Mouse (Mus musculus) ovary, adult 18-20 months (tissue): ENCODE results near the gene Secisbp2.
"Not testable (repeated sequence)": the region's sequence is repeated elsewhere in the genome, so short reads cannot be mapped to it uniquely, and the experiment has no call there.

Experiments
- DNase-seq: peaks from one replicate; pipeline ENCODE4 v3.0.0; 2022; ENCODE audit warnings: low spot score, mixed read lengths

Gene Secisbp2

DNA sequence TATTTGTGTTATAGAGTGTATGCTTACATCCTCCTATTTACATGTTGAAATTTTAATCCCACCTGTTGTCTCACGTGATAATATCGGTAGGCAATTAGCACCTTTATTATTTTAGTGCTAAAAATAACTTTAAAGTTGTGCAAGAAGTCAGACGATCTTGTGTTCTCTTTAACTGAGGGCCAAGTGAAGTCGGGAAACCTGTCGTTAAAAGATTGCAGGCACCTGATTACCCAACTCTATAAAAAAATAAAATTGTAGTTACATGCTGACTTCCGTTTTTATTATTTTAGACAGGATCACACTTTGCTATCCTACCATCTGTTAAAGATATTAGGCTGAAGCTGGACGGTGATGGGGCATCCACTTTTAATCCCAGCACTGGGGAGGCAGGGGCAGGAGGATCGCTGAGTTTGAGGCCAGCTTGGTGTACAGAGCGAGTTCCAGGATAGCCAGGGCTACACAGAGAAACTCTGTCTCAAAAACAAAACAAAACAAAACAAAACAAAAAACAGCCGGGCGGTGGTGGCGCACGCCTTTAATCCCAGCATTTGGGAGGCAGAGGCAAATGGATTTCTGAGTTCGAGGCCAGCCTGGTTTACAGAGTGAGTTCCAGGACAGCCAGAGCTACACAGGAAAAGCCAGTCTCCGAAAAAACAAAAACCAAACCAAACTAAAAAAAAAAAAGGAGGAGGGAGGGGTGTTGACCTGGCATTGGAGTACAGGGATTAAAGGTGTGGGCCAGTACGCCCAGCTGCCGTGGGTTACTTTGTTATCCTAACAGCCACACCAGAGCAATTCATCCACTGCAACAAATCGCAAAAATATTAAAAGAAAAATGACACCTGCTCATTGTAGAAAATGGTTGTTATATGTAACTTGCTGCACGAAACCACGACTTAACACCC, 7.3 kb upstream of the Secisbp2 start:
- DNase-seq = no peak

DNA sequence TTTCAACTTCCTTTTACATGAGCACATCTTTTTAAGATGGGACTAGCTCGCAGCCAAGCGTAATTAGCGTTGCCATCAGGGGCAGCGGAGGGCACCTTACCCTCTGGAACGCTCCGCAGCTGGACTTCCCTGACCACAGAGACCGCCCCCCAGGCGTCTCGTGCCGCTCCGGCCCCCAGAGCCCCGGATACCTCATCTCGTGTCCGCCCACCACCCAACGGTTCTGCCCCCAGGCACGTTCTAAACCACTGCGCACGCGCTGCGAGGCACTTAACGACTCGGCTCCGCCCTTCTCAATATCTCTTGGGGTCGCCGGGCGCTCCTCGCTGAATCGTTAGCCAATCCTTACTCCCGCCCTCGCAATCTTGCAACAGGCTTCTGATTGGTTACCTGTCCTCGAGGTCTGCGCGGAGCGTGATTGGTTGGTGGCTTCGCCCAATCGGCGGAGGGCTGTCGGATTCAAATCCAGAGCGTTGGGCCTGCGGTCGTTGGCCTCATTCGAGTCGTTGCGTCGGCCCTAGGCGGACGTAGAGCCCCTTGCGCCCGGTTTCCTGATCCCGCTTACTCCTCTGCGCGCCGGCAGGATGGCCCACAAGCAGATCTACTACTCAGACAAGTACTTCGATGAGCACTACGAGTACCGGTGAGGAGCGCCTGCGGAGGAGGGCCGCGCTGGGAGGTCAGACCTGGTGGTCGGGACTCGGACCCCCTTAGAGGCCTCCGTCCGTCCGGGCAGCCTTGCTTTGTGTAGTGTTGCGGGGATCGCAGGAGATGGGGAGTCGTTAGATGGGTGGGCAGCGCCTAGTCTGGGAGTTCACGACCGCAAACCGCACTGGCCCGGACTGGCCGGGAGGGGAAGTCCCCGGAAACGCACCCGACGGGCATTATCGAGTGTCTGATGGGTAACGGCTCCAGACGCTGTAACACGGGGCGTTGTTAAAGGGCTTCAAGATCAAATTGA, 6.4 kb upstream of the Secisbp2 start, which contains the start of gene Cks2:
Gene Cks2 (plus strand): TSS at position 404 of the 961 bp plus-strand sequence.
- peak; percentile 98 for DNase-seq

DNA sequence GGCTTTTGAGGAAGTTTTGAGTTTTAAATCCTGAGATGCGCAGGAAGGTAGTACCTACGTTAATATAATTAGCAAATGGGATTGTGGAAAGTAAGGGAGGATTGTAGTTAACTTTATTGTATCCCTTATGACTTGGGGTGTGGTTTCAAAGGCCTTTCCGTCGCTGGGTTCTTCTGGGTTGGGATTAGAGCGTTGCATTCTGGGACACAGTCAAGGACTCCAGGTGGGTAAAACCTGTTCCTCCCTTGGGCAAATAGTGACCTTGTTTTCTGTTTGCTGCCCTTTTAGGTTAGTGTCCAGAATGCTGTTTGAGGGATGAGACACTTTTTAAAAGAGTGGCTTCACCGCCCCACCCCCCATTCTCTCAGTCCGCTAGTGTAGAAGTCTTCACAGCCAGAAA, 5.6 kb upstream of the Secisbp2 start:
- no peak for DNase-seq

DNA sequence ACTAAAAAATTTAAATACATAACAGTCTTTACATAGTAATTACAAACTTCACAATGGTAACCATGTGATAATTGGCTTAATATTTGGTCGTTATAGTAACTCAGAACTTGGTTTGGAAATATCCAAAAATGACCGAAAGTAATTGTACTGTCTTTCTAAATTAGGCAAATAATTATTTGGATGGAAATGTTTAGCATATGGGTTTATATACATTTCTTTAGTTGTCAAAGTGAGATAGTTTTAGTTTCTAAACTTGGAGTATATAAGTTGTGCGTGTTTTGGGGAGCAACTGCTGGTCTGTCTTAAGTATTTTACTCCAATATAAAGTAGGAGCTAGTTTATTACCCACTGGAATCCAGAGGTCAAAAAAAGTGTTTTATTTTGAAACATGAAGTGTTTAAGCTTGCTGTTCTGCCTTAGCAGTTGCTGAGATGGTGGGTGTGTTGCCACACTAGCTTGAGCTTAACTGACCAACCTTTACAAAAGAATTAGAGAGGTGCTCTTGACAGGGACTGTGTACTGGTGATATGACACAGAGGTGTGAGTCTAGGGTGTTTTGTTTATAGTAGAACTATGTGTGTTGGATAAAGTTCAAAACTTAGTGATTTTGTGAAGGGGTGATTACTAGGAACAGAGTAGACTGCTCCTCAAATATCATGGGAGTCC, 5.0 kb upstream of the Secisbp2 start:
- DNase-seq = no peak

DNA sequence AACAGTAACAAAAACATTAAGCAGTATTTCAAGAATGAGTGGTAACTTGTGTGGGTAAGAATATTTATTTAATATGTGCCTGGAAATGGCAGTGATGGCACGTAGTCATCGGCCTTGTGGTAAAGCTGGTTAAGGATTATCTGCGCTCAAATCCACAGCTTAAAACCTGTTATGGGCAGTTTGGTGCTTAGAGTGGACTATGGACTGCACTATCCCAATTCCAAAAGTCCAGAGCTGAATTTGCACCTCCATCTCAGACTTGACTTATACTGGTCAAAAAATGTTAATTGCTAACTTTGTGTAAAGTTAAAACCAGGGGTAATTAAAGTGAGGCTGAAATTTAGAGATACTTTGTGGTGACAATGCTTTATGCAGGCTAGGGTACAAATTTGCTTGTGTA, 3.7 kb upstream of the Secisbp2 start:
- no peak for DNase-seq

DNA sequence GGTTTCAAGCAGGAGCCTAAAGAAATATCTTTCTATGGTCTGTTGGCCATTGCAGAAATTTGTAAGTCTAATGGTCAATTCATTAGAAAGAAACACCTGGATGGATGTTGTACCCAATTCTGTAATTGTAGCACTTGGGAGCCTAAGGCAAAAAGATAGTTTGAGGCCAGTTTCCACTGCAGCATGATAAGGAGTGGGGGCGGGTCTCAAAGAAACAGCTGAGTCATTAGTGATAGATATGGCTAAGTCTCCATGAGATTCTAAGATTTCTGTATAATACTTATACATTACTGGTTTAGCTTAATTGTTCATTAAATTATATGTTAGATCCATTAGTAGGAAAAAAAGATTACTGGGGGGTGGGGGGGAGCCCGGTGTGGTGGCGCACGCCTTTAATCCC, 3.3 kb upstream of the Secisbp2 start:
- no peak for DNase-seq

DNA sequence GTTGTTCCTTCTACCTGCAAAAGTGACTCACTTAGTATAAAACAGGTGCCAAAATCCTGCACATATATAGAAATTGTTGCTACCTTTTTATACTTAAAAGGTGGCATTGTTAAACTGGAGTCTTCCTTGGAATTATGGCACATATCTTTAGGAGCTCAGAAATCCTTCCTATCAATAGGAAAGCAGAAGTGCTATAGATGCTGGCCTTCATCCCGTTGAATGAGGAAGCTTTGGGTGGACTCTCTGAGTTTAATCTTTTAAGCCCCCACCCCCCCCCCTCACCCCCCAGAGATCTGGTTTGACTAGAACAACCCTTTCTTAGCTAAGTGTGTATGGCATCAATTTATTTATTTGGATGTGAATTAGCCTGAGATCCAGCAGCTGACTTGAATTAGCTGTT, 1.8 kb upstream of the Secisbp2 start:
- DNase-seq = no peak

DNA sequence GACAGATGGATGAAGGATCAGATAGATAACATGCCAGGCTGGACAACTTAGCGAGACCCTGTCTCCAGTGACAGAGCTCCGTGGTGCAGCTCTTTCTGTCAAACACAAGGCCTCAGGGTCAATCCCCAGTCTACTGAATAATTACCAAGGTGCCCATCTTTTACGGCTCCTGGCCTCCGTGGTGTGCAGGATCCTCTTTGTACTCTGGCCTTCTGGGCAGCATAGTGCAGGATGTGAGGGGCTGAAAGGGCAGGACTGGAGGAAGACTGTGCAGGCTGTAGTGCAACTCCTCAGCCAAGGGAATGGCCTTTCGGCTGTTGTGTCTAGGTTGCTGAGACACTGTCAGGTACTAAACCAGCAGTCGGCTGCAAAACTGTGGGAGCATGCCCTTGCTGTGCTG, 1.7 kb downstream of the Secisbp2 start:
- DNase-seq = no peak

DNA sequence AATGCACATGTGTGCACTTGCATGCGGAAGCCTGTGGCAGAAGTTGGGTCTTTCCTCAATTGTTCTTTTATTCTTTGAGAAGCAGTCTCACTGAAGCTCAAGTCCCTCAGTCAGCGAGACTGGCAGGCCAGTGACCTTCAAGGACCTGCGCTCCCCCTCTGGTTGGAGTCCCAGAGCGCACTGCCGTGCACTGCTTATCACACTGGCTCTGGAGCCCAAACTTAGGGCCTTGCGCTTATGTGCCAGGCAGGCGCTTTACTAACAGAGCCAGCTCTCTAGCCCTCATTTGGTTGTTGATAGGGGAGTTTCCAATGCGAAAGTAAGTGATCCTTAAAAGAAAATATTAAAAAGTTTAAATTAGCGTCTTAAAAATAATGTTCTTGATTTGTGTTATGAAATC, 2.5 kb downstream of the Secisbp2 start:
- DNase-seq = no peak

DNA sequence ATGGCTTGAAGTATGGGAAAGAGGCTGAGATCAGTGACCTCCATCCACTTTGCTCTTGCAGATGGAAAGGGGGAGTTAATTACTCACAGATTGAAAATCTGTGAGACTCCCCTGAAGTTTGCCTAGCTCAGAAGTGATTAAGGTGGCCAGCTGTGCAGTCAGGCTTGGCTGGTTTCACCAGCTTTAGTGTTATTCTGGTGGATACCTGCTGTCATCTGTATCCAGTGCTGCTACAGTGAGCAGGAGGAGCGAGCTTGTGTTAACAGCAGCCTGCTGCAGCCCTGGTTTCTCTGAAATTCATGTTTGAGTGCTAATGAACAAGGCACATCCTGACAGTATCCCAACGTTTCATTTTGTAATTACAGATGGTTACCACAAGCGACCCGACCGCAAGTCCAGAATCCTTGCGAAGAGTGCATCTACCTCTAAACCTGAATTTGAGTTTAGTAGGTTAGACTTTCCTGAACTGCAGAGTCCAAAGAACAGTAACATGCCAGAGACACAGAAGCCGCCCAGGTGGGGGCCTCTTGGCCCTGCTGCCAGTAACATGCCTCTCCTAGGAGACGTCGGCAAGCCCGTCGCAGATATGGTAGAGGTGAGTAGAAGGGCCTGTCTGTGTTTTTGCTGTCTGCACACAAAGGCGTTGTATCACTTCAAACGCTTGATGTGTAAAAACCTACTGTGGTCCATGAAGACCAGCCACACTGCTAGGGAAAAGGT, 5.2 kb downstream of the Secisbp2 start:
- DNase-seq = no peak

DNA sequence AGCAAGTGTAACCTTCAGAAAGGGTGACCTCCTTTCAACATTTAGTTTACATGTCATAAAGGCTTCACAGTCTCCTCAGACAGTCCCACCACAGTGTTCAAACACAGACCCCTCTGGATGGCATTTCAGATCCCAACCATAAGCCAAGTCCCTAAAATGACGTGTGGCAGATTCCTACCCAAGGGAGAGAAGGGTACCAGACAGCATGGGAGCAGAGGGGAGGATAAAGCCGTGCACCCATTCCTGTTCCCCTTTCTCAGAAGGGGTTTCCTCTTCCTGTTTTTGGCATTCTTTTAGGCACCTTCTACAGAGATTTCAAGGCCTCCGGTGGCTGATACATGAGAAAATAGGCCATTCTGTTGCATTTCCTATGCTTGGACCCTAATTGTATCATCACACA, 6.6 kb downstream of the Secisbp2 start:
- no peak for DNase-seq

DNA sequence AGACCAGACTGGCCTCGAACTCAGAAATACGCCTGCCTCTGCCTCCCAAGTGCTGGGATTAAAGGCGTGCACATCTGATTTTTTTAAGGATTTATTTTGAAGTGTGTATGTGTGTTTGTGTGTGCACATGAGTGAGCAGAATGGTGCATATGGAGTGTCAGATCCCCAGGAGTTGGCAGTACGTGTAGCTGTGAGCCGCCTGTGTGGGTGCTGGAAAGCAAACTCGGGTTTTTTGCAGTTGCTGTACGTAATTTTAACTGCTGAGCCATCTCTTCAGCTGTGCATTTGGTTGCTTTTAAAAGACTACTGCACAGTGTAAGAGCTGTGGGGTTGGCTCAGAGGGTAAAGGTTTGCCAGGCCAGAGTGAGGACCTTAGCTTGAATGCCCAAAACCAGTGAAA, 8.1 kb downstream of the Secisbp2 start:
- no peak for DNase-seq

DNA sequence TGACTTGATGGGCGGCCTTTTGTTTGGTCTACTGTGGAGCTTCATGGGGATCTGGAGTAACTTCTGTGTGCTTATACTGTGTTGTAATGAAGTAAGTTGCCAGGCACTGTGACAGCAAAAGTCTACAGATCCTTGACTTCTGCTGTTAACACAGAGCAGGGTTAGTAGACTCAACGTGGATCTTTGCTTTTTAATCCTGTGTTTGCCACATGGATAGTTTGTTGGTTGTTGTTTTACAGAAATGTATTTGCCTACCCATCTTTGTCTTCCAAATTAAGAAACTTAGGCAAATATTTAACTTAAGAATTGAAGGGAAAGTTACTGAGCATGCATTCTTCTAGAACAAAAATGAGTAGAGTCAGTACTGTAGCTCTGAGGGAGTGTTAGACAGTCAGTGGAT, 12.1 kb downstream of the Secisbp2 start:
- DNase-seq = no peak

DNA sequence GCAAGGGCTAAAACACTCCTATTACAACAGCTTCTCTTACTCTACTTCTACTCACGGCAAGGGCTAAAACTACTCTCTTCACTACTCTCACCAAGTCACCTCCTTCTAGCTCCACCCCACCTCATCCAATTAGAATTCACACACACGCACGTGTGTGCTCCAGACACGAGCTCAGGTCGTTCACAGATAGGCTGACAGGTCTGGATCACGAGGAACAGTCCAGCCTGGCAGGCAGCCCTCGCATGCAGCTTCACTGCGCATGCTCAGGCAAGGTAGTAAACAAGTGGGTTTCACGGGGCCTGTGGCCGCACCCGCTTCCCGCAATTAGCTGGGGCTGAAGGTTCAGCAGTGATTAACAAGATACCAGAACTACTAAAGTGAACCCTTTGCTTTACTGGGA, 16.7 kb downstream of the Secisbp2 start:
- DNase-seq = not testable (repeated sequence)

DNA sequence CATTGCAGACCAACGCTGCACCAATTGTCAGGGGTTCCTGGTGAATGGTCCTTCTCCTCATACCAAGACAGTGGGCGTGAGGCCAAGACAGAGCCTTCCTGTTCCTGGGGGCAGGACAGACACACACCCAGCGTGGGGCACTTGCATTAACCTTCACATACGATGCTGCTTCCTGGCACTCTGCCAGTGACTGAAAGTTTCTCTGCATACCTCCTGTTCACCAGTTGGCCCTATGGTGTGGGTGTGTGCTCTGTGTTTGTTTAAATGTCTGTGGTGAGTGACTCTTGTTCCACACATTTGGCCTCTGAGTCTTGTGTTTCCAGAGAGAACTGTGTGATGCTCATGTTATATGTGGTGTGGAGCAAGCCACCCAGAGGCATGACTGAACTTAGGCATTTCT, 25.1 kb downstream of the Secisbp2 start:
- DNase-seq = no peak

DNA sequence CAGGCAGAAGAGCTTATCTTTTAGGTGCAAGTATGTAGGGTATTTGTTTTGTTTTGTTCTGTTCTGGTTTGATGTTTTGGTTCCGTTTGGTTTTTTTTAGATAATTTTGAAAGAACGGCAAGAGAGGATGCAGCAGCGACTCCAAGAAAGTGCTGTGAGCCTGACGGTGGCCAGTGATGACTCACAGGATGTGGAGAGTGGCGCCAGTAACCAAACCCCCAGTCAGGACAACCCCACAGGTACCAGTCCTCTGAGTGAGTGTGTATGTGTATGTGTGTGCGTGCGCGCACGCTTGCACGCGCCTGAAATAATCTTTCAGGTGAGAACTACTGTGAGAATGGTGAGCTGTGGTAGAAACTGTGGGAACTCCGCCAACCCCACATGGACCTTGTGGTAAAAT, 25.5 kb downstream of the Secisbp2 start:
- no peak for DNase-seq

DNA sequence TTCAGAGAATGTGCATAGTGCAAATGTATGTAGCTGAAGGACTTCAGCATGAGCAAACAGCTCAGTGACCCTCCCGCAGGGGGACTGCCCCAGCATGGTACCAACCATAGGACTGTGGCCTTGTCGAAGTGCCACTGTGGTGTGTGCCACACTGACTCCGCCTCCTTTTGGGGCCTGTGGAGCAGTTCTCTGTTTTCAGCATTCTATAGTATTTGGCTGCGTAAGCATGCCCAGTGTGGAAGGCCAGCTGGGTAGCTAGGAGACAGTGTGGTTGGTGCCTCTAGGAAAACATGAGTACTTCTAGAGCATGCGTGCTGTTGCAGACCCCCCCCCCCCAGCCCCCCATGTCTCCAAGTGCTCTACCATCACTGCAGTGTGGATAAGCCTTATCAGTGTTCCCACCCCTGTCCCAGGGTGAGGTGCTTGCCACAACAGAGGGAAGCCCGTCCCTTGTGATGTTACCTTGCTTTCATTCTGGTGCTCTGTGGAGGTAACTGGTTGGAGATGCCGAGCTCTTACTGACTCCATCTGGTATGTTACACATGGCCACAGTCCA, 26.2 kb downstream of the Secisbp2 start:
- DNase-seq = no peak

DNA sequence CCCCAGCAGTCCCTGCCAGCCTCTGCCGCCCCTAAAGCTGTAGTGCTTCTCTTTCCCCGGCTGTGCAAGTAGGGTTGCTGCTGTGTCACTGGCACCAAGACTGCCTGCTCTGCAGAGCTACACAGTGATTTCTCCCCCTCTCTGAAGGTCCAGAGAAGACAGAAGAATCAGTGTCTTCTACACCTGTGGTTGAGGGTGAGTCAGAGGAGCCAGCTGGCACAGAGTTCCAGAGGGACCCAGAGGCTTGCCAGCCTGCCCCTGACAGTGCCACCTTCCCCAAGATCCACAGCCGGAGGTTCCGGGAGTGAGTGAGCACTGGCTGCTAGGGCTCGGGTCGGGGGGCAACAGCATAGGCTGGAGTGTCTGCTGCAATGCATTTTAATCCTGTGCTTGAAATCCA, 27.2 kb downstream of the Secisbp2 start:
- DNase-seq = no peak

DNA sequence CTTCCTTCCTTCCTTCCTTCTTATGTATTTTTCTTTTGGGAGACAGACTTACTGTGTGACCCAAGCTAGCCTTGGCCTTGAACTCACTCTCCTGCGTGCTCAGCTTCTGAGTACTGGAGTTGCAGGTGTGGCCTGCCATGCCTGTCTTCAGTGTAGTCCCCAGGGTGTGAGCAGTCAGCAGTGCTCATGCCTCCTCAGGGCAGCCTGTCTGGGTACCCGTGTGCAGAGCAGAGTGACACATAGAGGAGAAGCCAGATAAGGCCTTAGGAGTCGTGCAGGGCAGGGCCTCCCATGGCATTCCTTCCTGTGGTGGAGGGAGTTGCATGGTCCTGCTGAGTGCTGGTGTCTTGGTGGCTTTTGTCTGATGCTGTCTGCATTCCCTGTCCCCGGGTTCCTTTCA, 27.8 kb downstream of the Secisbp2 start:
- DNase-seq = no peak

DNA sequence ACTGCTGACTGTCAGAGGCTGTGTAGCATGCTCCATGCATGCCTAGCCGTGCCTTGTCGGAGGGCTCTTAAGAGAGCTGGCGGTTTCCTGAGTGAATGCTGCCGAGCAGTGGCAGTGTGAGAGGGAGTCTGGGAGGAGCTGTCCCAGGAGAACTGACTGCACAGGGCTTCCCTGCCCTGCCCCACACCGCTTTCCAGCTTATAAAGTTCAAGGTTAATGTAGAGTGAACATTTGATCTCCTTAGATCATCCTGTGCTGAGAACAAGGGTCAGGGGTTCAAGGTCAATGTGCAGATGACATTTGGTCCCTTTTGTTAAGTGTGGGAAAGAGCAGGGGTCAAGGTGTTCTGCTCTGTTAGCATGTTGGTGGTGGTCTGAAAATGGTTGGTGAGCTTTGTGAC, 29.6 kb downstream of the Secisbp2 start:
- no peak for DNase-seq

DNA sequence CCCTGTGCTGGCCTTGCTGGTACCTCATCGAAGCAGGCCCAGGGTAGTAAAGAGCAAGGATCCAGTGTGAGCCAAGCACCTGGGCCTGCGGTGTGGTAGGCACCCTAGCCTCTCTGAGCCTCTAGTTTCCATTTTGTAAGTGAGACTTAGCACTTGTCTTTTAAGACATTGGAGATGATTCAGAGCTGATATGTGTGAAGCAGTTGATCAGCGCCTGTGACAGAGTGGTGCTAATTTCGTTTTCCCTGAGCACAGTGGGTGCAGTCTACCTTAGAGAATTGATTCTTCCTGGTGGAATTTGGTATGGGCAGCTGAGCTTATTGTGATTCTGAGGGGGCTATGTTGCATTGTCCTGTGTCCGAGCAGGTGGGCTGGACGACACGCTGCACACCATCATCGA, 30.1 kb downstream of the Secisbp2 start:
- DNase-seq = no peak
